Mouse (Mus musculus) right cerebral cortex, postnatal 14 days (tissue): Measurements from ENCODE around the gene Gm49601.

Source experiments
- DNase-seq: peaks from one replicate; pipeline ENCODE4 v3.0.0; 2022

Gene Gm49601

DNA sequence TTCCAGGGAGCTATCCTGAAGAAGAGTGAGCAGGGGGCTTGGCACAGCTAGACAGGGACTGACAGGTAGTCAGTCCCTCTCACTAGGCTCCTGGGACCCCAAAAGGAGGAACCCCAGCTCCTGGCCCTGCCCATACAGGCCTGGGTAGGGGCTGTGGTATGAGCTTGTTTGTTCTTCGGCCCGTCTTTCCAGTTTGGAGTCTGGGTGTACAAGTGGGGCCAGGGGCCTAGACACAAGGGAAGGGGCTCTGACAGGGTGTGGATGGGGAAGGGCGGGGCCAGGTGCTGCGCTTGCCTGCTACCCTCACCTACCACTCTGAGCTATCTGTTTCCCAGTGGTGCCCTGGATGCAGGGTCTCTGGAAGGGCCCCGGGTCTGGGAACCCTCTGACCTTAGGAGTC is 20.5 kb downstream of the Gm49601 start:
- no peak for DNase-seq

DNA sequence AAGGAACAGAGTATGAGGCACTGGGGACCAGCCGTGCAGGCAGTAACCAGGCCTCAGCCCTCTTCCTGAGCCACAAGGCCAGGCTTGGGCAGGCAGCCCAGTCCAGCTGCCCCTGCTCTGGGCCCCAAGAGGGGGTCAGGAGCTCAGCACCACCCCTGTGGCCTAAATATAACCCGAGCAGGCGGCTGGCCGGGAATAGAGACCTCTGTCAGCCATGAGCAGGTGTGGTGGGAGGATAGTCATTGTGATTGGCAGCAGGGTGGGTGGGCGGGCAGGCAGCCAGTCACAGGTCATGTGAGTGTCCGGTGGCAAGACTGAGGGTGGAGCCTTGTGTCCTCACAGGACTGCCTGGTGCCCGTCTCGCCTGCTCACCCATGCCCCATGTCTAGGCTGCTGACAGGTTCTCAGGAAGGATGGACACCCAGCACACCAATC is 21.9 kb downstream of the Gm49601 start:
- no peak for DNase-seq

DNA sequence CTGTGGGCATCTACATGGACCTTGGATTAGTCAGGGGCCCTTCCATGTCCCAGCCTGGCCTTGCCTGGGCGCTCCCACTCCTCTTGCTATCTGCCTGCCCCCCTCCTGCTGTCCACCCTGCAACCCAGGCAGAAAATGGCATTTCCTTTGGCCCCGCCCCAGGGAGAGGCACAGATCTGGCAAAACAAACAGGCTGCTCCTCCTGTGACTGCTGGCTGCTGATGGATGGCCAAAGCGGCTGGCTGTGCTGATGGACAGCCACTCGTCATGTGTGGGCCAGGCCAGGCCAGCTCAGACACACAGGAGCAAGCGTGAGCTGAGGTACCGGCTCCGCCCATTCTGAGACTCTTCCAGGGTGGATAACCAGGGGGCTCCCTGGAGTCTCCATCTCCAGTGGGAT is 24.8 kb downstream of the Gm49601 start:
- no peak for DNase-seq

DNA sequence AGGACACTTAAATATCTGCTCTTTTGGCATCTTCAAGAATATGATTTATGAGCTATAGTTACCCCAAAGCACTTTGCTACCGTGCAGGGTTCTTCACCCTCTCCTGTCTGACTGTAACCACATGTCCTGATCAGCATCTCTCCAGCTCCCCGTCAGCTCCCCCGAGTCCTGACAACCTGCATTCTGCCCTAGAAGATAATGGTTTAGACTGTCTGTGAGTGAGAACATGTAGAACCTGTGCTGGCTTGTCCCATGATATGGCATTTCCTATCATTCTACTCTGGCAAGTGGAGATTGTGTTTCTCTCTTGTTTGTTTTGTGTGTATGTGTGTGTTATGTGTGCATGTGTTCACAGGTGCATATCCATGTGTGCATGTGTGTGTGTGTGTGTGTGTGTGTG is 28.2 kb downstream of the Gm49601 start:
- no peak for DNase-seq

DNA sequence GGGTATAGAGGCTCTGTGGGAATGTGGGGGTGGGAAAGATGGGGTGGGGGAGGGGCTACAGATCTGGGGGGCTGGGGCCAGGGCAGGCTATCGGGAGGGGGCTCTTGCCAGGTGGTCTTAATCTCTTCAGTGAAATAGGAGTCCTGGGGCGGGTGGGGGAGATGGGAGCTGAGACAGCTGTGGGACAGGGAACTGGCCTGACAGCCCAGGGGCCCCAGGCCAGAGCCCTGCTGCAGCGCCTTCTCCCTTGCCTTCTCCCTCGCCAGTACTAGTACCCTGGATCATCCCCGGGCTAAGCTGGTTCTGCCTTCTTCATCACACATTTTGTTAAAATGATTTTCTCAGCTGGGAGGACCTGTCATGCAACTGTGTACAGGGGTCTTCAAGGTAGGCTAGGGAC is 30.0 kb downstream of the Gm49601 start:
- no peak for DNase-seq

DNA sequence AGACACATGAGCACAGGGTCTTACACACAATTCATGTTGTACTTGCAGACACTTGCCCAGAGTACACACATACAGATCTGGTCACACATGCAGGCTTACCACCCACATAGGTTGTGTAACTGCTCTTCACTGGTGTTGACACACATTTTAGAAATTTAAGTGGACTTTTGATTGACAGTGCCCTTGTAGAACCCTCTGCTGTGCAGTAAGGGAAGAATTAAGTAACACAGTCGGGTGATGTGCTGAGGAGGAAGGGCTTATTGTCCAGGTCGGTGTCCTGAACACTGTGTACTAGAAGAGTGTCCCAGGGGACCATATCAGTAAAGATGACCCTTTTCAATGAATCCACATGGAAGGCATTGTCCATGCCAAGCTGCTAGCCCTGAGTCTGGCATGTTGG is 32.3 kb downstream of the Gm49601 start:
- no peak for DNase-seq

DNA sequence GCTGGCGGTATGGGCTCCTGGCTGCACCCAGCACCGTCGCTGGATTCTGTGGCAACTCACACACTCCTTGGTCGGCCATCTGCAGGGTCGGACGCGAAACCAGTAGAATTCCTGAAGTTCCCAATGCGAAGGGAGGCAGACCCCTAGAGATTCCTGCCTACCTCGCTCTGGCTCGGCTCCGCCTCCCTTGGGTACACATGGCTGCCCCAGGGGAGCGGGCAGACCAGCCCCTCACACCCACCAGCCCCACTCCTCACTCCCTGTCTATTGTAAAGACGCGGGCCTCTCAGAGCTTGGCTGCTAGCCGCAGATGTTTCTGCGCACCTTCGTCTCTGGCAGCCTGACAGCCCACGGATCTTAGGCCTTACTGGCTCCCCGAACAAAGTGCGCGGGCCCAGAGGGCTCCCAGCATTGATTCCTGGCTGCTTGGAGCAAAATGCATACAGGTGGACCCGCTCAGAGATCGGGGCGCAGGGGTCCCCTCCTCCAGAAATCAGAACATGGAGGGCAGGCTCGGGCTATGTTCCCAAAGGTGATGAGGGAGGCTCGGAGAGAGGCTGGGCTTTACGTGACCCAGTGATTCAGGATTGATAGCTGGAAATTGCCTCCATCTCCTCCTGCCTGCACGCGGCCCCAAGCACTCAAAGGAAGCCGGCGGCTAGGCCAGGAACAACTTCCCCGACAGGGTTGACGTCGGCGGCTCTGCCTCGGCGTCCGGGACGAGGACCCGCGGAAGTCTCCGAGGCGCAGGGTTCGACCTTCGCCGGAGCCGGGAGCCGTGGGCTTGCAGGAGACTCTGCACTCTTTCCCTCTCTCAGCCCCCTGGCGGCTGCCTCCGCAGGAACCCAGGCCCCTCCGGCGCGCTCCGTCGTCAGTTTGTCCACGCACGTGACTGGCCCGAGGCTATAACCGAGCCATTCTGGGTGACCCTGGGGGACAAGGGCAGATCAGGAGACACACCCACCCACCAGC is 34.9 kb downstream of the Gm49601 start:
- no peak for DNase-seq

DNA sequence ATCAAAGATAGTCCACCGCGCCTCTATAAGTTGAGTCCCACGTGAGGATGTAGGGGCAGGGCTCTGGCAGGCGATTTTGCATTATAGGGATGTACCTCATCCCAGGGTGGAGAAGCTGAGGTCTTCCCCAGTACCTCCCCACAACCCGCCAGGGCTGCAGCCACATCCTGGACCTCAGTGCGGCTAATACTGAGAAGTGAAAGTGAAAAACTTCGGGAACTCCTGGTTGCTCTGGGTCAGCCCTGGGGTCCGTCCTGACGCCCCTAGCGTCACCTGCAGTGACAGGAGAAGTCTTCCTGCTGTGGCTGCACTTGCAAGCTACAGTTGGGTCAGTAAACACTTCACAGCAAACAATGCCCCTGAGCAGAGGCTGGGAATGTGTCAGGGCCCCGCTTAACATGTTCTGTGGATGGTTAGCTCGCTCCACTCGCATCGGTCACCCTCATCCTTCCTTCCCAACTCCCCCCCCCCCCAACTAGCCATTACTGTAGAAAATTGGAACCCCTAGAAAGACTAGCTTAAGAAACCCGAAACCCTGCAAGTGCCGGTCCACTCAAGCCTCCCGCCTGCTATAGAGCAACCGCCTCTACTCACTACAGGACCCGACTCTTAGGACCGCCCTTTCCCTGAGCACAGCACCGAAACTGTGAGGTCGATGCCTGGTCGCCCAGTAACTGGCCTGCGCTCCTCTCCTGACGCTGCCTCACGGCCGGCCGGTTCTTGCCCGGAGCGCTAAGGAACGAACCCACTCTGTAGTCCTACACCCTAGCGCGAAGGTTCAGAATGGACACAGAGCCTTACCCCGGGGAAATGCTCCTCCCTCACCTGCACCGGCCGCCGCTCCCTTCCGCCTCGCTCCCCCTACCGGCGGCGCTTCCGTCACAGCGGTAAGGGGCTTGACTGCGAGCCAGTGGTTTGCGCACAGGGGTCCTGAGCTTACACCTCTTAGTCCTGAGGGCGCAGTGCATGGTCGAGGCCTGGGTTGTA is 36.1 kb downstream of the Gm49601 start, which contains the start of gene Tbx1:
Gene Tbx1, minus strand, starts transcription at position 868 of the 987 bp plus-strand sequence.
- no peak for DNase-seq

DNA sequence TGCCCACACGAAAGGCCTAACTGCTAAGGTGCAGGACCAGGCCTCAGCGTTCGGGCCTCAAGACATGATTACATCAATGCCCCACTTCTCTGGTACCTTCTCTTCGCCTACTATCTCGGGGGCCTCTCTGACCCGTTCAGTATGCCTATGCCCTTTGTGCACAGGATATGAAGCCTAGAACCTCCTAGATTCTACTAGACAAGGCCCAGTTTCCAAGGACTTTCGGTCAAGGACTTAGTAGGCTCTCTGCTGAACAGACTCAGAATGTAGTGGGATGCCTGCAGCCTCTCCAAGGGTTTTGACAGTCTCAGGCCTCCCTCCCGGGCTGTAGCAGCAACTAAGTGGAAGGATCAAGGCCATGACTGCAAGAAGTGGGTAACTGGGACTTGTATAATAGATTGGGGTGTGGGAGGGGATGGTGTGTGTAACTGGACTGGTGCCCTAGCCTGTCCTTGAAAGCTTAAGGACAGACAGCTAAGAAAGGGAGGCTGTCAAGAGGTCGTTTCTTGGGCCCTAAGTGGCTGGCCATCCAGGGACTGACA is 37.1 kb downstream of the Gm49601 start:
- no peak for DNase-seq

DNA sequence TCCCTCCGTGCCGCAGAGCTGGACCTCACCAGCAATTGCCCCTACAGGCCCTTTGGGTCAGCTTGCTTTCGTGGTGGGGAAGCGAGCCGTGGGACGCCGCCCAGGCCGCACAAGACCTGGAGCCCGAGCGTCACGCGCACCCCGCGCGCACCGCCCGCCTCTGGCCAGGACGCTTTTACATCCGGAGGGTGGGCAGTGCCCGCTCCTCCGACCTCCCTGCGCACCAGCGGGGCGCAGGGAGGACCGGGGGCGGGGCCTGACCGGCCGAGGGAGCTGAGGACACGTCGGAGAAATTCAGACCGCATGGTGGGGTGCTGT is 37.5 kb downstream of the Gm49601 start:
- no peak for DNase-seq

DNA sequence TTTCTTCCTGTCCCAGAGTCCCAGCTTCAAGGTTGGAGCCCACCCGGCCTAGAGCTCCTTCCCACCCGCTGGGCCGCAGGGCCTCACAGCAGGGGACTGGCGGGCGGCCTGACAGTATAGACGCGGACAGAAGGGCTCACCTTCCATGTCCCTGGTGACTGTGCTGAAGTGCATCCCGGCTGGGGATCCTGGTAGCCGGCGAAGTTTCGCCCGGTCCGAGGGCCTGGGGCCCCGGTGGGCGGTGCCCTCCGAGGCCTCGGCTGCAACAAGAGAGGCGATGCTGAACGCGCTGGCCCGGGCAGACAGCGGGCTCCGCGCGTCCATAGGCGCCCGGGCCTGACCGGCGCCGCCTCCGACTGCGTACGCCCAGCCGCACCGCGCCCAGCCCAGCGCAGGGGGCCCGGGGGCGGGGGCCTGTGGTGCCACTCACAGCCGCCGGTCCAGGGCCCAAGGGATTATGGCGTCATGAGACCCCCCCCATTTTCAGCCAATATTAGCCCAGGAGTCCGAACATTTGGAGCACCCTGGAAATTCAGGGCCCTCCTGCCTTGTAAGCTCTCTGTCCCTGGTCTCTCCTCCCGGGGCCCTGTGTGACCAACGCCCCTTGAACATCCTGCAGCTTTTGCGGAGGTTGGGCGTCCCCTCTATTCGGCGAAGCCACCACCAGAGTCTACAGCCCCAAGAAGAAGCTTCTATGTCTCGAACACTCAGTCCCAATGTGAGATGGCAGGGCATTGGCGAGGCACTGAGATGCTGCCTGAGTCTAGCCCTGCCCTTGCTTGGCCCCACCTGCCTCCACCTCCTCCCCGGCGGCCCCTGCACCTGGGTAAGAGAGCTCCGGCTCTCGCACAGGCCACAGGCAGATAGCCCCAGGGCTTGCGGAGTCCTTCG is 38.1 kb downstream of the Gm49601 start:
- DNase-seq, result no peak

DNA sequence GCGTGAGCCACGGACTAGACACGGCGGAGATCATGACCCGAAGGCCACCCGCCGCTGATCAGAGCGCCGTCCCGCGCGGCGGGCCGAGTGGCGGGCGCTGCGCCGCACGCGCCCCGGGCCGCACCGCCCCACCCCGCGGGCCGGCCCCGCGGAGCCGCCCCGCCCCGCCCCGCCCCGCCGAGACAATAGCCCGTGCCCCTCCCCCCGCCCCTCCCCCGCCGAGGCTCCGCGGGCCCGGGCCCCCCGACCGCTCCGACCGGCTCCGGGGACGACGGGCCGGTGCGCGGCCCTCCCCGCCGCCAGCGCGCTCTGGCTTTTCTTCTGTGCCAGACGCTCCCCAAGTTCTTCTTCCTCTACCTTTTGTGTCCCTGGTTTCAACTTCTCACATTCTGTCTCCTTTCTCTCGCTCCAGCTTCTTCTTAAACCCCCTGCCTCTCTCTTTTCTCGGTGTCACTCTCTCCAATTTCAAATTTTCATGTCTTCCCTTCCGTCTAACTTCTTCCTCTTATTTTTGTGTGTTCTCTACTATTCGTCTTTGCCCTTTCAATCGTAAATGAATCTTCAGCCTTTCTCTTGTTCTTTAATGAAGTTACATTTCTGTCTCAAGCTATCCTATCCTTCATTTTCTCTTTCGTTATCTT is 39.2 kb downstream of the Gm49601 start:
- DNase-seq, result no peak

DNA sequence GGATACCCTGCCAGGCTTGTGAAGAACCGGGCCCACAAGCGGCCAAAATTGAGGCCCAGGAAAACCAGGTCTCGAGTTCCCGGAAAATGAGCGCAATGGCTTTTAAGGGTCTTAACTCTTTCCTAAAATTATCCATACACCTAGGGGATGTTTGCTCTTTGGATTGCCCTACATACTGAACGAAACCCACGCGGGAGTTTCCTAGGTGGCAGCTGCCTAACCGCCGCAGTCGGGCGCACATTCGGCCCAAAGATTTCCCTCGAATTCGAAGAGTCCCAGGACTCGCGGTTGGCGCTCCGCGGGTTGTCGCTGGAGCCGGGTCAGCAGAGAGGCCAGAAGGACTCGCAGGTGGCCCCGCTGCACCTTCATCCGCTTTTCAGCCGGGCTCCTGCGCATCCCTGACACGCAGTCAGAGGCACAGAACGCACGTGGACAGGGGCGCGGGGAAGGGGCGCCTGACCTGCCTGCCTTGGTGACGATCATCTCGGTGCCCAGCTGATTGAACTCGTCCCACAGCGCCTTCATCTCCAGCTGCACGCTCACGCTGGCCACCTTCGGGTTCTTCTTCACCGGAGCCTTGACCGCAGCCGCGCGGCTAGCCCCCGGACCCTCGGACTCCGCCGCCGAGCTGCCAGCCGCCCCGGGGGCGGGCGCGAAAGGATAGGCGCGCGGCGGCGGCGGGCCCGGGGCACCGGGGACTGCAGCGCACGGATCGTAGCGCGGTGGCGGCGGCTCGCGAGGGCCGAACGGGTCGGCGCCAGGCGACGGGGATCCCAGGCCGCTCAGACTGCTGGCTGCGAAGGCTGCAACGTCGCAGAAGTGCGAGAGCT is 39.9 kb downstream of the Gm49601 start:
- no peak for DNase-seq

DNA sequence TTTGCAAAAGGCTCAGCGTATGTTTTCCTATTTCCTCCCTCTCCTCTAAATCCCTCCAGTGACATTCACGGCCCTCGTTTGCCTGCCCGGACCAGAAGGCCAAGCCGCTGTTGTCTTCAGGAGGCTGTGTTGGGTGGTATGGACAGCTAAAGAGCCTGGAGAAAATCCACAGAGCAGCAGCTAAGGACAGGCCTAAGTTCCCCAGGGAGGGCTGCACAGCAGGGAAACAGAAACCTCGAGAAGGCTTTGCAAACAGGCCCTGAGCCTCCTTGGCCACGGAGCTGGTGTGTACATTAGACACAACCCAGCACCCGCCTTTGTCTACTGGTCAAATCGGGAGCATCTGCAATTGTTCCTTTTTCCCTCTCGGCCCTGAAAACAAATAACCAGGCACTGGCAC is 40.6 kb downstream of the Gm49601 start:
- DNase-seq, result no peak

DNA sequence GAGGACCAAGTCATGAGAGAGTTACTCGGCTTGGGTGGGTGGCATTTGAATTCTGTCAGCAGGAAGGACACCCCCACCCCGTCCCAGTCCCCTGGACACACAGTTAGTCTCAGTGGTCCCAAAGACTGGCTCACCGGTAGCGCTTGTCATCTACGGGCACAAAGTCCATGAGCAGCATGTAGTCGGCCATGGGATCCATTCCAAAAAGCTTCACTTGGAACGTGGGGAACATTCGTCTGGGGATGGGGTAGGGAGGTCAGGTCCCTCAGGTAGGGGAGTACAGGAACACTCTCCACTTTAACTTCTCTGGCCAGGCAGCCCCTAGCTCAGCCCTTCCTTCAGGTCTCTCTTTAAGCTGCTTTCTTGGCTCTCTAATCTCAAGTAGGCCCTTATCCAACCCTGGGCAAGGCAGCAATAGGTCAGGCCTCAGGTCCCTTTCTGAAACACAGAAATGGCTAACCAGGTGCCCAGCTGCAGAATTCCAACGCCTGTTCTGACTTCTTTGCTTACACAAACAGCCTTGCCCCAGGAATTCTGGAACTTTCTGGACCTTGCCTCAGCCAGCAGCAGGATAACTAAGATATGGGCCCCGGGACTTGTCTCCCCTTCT is 41.2 kb downstream of the Gm49601 start:
- DNase-seq, result no peak

DNA sequence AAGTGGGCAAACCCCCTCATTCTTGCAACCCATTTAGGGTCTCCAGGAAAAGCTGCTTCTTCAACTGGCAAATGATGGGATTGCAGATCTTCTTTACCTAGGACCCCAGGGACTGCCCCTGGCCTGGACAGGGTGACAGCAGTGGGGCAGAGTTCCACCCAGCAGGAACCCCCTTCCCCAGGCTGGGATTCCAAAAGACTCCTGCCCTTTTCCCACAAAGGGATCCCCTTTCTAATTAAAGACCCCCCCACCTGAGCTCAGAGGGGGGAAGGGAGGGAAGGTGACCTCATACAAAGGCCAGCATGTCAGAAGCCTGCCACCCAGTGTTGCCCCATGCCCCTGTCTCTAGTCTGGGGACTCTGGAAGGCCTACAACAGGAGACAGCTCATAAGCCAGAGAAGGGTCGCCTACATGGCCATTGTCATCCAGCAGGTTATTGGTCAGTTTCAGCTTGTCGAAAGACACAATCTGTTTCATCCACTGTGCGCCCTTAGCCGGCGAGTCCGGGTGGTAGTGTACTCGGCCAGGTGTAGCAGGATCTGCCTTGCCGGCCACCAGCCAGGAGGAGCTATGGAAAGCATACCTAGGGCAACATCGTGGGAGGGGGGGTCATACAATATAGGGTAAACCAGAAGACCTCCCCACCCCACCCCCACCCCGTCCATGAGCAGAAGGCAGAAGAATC is 42.4 kb downstream of the Gm49601 start:
- no peak for DNase-seq

DNA sequence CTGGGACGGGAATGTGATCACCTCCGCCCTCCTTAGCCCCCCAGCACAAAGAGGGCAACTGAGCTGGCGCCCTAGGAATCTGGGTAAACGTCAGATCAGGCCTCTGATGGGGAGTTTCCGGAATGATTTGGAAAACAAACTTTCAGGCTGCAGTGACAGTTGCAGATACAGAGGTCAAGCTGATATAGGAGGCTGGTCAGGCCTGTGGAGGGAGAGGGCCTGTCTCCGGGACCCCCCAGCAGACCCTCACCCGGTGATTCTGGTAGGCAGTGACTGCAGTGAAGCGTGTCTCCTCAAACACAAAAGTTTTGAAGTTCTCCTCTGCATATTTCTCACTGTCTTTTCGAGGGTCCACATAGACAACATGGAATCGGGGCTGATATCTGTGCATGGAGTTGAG is 43.1 kb downstream of the Gm49601 start:
- DNase-seq, result no peak

DNA sequence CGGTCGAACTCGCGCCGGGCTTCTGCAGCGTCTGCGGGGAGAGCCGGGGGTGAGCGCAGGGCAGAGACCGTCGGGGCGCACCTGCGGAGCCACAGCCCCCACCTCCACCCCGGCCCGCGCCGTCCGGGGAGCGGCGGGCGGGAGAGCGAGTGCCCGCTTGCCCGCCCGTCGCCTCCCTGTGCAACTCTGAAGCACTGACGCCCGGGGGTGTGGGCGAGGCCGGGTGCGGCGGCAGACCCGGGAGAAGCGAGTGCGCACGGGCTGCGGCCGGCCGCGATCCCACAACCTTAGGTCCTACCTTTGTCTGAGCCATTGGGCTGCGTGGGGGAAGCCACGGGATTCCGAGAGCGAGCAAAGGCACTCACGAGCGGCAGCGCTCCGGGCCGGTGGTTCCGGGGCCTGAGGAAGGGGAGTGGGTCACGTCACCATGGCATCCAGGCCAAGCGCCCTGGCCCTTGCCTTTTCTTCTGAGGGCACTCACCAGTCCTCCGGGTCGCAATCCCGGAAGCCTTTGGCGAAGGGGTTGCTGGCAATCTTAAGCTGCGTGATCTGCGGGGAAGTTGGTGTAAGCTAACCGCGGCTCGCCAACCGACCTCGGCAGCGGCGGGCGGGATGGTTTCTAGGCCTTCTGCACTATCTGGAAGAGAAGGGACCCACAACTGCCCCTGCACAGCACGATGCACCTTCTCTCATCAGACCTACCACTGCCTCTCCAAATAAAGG is 43.6 kb downstream of the Gm49601 start:
- no peak for DNase-seq

DNA sequence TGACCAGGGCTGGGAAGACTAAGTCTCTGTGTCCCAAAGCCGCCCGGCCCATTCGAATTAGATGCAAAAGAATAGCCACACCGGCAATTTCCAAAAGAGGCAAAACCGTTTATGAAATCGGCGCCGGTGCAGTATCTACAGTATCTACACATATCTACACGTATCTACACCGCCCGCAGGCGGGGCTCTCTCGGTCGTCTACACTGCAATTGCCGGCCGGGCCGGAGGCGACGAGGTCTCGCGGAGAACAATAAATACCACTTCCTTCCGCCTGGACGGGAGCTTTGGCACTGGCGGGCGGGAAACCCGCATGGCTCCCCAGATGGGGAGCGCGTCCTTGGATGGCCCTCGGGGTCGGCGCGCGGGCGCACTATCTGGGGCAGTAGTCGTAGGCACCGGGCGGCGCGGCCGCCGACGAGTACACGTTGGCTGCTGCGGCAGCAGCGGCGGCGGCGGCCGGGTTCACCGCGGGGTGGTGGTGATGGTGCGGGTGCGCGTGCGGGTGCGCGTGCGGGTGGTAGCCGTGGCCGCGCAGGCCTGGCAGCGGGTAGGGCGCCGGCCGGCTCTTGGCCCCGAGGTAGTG is 44.5 kb downstream of the Gm49601 start:
- no peak for DNase-seq
